Mouse (Mus musculus): ENCODE measurements around the gene Tas2r120. TPM values are rescaled to one million over a fixed set of nuclear protein-coding genes. Genes with fewer than 3 reads are reported as not detected.

Tas2r120 gene
- total RNA-seq (2023): not detected in 2 replicates

GRCm38 (mm10) chr6:132656653-132657052 lies at the start of gene Tas2r120:
Tas2r120 (plus strand) TSS chr6:132656953.

GRCm38 (mm10) chr6:132651426-132651825 lies 5.3 kb upstream of the Tas2r120 start, which contains the start of gene A630073D07Rik:
A630073D07Rik (minus strand) TSS chr6:132651526.

GRCm38 (mm10) chr6:132700907-132701306 lies 44.2 kb downstream of the Tas2r120 start, which contains the start of gene Tas2r121:
Tas2r121 (minus strand) TSS chr6:132701007.

Other genes starting within 250 kb of the Tas2r120 start
- not detected in 2 replicates for gene Prh1, start 87.1 kb upstream of the Tas2r120 start, total RNA-seq (2023)
- gene Prp2, start 61.0 kb upstream of the Tas2r120 start, total RNA-seq (2023): not detected in 2 replicates
- gene A630073D07Rik, start 5.4 kb upstream of the Tas2r120 start, total RNA-seq (2023): not detected in 2 replicates
- gene Tas2r121, start 44.1 kb downstream of the Tas2r120 start, total RNA-seq (2023): not detected in 2 replicates
- not detected in 2 replicates for gene Tas2r122, start 55.0 kb downstream of the Tas2r120 start, total RNA-seq (2023)
- not detected in 2 replicates for gene Tas2r115, start 81.1 kb downstream of the Tas2r120 start, total RNA-seq (2023)
- not detected in 2 replicates for gene Tas2r124, start 97.8 kb downstream of the Tas2r120 start, total RNA-seq (2023)
- not detected in 2 replicates for gene Tas2r102, start 105.2 kb downstream of the Tas2r120 start, total RNA-seq (2023)
- gene Tas2r136, start 121.2 kb downstream of the Tas2r120 start, total RNA-seq (2023): not detected in 2 replicates
- gene Tas2r117, start 145.9 kb downstream of the Tas2r120 start, total RNA-seq (2023): not detected in 2 replicates
- not detected in 2 replicates for gene Tas2r123, start 190.2 kb downstream of the Tas2r120 start, total RNA-seq (2023)
- not detected in 2 replicates for gene Tas2r116, start 198.5 kb downstream of the Tas2r120 start, total RNA-seq (2023)
- gene Tas2r110, start 211.1 kb downstream of the Tas2r120 start, total RNA-seq (2023): not detected in 2 replicates
- gene Tas2r113, start 236.1 kb downstream of the Tas2r120 start, total RNA-seq (2023): not detected in 2 replicates